Comparison of ENCODE assay signal across 8 mouse cellular contexts in genomic region chr5:24908820-24909716, GRCm38 (mm10).
DNase-seq lines count a peak whose midpoint lies in the region; ATAC-seq and TF ChIP-seq lines count a peak whose summit lies in the region.

No protein-coding gene starts in this region.

- no peaks in the 10 kb centered on the region for H3K27me3 ChIP-seq in forebrain, postnatal 0 days (ENCODE audit: insufficient read depth, low read length)
- no peaks in the 10 kb centered on the region for H3K27me3 ChIP-seq in intestine, embryonic 16.5 days (replicated peaks; ENCODE audit: control insufficient read depth, insufficient read depth, low read length)
- H3K27me3 ChIP-seq in lung, embryonic 16.5 days (ENCODE audit: control insufficient read depth, insufficient read depth, low read depth, low read length): no peaks in the 10 kb centered on the region

- H3K4me2 ChIP-seq in forebrain, postnatal 0 days (ENCODE audit: low read depth): peak overlapping the region; percentile 64
- peak overlapping the region; percentile 83 for H3K4me2 ChIP-seq in intestine, embryonic 16.5 days (ENCODE audit: low read depth, low read length)
- peak overlapping the region; percentile 86 for H3K4me2 ChIP-seq in lung, embryonic 16.5 days (ENCODE audit: low read depth, low read length)

- H3K4me3 ChIP-seq in forebrain, postnatal 0 days (ENCODE audit: low read depth, low read length): peak overlapping the region; percentile 83
- H3K4me3 ChIP-seq in intestine, embryonic 16.5 days (ENCODE audit: low read length): peak overlapping the region; percentile 84
- H3K4me3 ChIP-seq in lung, embryonic 16.5 days (ENCODE audit: low read length): peak overlapping the region; percentile 81
- peak overlapping the region; percentile 80 for H3K4me3 ChIP-seq in olfactory bulb, adult 2 months (ENCODE audit: insufficient read depth, low read depth, low read length)

- no peaks in the 10 kb centered on the region for H3K9me3 ChIP-seq in forebrain, postnatal 0 days (ENCODE audit: low read length)
- H3K9me3 ChIP-seq in intestine, embryonic 16.5 days (ENCODE audit: control insufficient read depth, low read length): no peaks in the 10 kb centered on the region
- peaks cover 2% of the 10 kb centered on the region for H3K9me3 ChIP-seq in lung, embryonic 16.5 days (ENCODE audit: control insufficient read depth, low read length)

- no peak for TF ChIP-seq POLR2A in olfactory bulb, adult 2 months (IDR thresholded peaks at IDR 0.05; ENCODE audit: insufficient read depth, low read depth, low read length)

- H3K4me1 ChIP-seq in forebrain, postnatal 0 days (ENCODE audit: insufficient read depth): peaks cover 13% of the 10 kb centered on the region; the same call in 1 of the 2 replicates
- H3K4me1 ChIP-seq in intestine, embryonic 16.5 days (ENCODE audit: control insufficient read depth, insufficient read depth, low read length): peaks cover 6% of the 10 kb centered on the region; the same call in 1 of the 2 replicates
- H3K4me1 ChIP-seq in lung, embryonic 16.5 days (replicated peaks; ENCODE audit: control insufficient read depth, insufficient read depth, low read length): peaks cover 5% of the 10 kb centered on the region; the same call in 1 of the 2 replicates
- H3K4me1 ChIP-seq in olfactory bulb, adult 2 months (ENCODE audit: control insufficient read depth, insufficient read depth, low read length): peaks cover 13% of the 10 kb centered on the region

- peak overlapping the region; percentile 90 for H3K27ac ChIP-seq in forebrain, postnatal 0 days (ENCODE audit: low read depth, low read length)
- peak overlapping the region; percentile 97 for H3K27ac ChIP-seq in intestine, embryonic 16.5 days (ENCODE audit: low read length)
- peak overlapping the region; percentile 97 for H3K27ac ChIP-seq in lung, embryonic 16.5 days (ENCODE audit: low read length)
- H3K27ac ChIP-seq in olfactory bulb, adult 2 months (ENCODE audit: insufficient read depth, low read depth, low read length): peak overlapping the region; percentile 80

- H3K9ac ChIP-seq in forebrain, postnatal 0 days: peak overlapping the region; percentile 90
- peak overlapping the region; percentile 88 for H3K9ac ChIP-seq in intestine, embryonic 16.5 days (ENCODE audit: low read depth, low read length)
- H3K9ac ChIP-seq in lung, embryonic 16.5 days (ENCODE audit: low read length): peak overlapping the region; percentile 83

- TF ChIP-seq CTCF in forebrain, postnatal 0 days (IDR thresholded peaks at IDR 0.05; ENCODE audit: low read depth): peak; percentile 69
- peak; percentile 45; the same call in 1 of the 2 replicates for TF ChIP-seq CTCF in olfactory bulb, adult 2 months (IDR thresholded peaks at IDR 0.05; ENCODE audit: insufficient read depth, low read depth, low read length)

- H3K36me3 ChIP-seq in forebrain, postnatal 0 days (ENCODE audit: insufficient read depth): 0 out of 2 replicates have a peak, but pooled peaks cover 3% of the 10 kb centered on the region
- no peaks in the 10 kb centered on the region for H3K36me3 ChIP-seq in intestine, embryonic 16.5 days (ENCODE audit: control insufficient read depth, insufficient read depth, low read length)
- no peaks in the 10 kb centered on the region for H3K36me3 ChIP-seq in lung, embryonic 16.5 days (ENCODE audit: control insufficient read depth, insufficient read depth, low read length)

- peak; percentile 52 to 58 for DNase-seq in right cerebral cortex, postnatal 10 days (ENCODE audit: low spot score in 2 of 2)
- DNase-seq in right cerebral cortex, adult 18-20 months: no peak
- DNase-seq in cerebellum, adult 18-20 months: peak; percentile 77 to 80
- DNase-seq in forebrain, postnatal 0 days: peak; percentile 71

- no peak for ATAC-seq in forebrain, postnatal 0 days
- ATAC-seq in intestine, embryonic 16.5 days: no peak; the same call in 1 of the 2 replicates
- no peak for ATAC-seq in lung, embryonic 16.5 days (ENCODE audit: low read depth)
- ATAC-seq in frontal cortex, adult (ENCODE audit: low TSS enrichment): no peak

- 12% methylated on average over 18 of the region's 19 CpGs for WGBS in forebrain, postnatal 0 days
- WGBS in intestine, embryonic 16.5 days: 13% methylated on average over 15 of the region's 19 CpGs
- WGBS in lung, embryonic 16.5 days: 13% methylated on average over 15 of the region's 19 CpGs
- WGBS in olfactory bulb, adult 2 months: 10% methylated on average over 18 of the region's 19 CpGs
